Mouse (Mus musculus): ENCODE data around the gene Ptprg. TPM values are rescaled to one million over a fixed set of nuclear protein-coding genes. Genes with fewer than 3 reads are reported as not detected.
A peak's percentile ranks its signal among the peaks of the same experiment; 100 is the strongest.

Gene Ptprg
- polyA plus RNA-seq, 1 experiment from 2014 or later, result 27.1 TPM

DNA sequence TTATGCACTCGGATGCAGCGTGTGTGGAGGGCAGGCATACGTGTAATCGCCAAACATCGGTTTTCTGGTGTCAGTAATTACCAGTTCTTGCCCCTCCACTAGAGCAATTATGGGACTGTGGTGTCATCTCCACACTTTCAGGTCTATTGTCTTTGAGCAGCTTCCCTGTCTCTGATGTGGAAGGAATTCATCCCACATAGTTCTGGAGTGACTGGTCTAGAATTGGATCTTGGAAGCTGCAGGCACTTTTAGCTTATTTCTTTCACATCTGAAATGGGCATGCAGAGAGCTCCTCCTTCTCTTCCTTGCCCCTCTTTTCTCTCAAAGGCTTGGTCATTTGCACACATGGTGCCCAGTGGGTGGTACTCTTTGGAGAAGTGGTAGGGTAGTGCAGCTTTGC is 363.9 kb downstream of the Ptprg start:
- H3K9me3 ChIP-seq (replicated peaks; ENCODE audit: control insufficient read depth, low read length), result no peaks in the 10 kb centered on the region
- no peak overlapping the region for H3K4me2 ChIP-seq (ENCODE audit: low read length)
- no peak for ATAC-seq
- no peak overlapping the region for H3K4me3 ChIP-seq (ENCODE audit: low read depth, low read length)
- H3K27me3 ChIP-seq (replicated peaks; ENCODE audit: control insufficient read depth, insufficient read depth, low read length), result no peaks in the 10 kb centered on the region
- no peak overlapping the region for H3K27ac ChIP-seq (ENCODE audit: low read depth, low read length)
- H3K36me3 ChIP-seq (ENCODE audit: control insufficient read depth, insufficient read depth, low read length), result no peaks in the 10 kb centered on the region
- WGBS, result 88% methylated on average over 5 of the region's 5 CpGs
- DNase-seq (ENCODE audit: low spot score), result no peak
- no peaks in the 10 kb centered on the region for H3K4me1 ChIP-seq (ENCODE audit: control insufficient read depth, insufficient read depth, low read length)
- H3K9ac ChIP-seq (ENCODE audit: low read length), result no peak overlapping the region

DNA sequence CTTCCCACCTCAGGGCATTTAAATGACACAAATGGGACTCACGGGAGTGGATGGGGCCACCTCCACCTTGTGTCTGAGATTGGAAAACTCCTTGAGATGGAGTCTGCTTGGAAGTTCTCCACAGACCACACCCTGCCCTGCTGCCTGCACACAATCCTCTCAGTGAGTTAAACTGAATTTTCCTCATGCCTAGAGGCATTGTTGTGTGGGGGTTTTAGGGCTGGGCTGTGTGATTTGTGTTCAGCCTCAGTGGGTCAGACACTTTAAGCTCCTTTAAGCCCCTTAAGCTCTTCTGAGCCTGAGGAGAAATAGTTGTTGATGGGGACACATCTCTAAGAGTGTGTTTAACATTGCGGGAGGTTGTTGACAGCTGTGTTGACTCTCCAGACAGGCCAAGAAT is 375.2 kb downstream of the Ptprg start:
- H3K27me3 ChIP-seq (replicated peaks; ENCODE audit: control insufficient read depth, insufficient read depth, low read length), result no peaks in the 10 kb centered on the region
- H3K27ac ChIP-seq (ENCODE audit: low read depth, low read length), result no peak overlapping the region
- DNase-seq (ENCODE audit: low spot score) (no peak), ATAC-seq (no peak)
- H3K4me1 ChIP-seq (ENCODE audit: control insufficient read depth, insufficient read depth, low read length), result no peaks in the 10 kb centered on the region
- no peaks in the 10 kb centered on the region for H3K36me3 ChIP-seq (ENCODE audit: control insufficient read depth, insufficient read depth, low read length)
- no peak overlapping the region for H3K4me2 ChIP-seq (ENCODE audit: low read length)
- no peak overlapping the region for H3K4me3 ChIP-seq (ENCODE audit: low read depth, low read length)
- no peaks in the 10 kb centered on the region for H3K9me3 ChIP-seq (replicated peaks; ENCODE audit: control insufficient read depth, low read length)
- no peak overlapping the region for H3K9ac ChIP-seq (ENCODE audit: low read length)
- WGBS, result 34% methylated on average over 2 of the region's 2 CpGs

DNA sequence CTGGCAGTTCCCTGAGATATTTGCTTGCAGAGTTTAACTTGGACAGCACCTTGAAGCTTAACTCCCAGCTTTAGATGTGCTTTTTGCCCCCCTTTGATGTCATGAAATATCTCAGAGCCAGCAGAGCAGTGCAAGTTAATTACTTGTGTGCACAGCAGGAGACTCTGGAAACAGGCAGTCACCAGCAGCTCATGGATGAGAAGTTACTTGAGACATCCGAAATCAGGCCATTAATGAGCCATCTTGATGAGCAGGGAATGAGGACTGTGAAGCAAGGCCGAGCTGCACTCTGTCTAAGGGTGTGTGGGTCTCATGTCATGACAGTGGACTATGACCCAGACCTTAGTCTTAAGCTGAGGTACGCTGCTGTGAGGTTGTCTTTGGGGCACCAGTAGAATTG is 379.2 kb downstream of the Ptprg start:
- Histone ChIP-seq H3K4me3 (ENCODE audit: low read depth, low read length) (no peak overlapping the region), H3K9me3 (replicated peaks; ENCODE audit: control insufficient read depth, low read length) (no peaks in the 10 kb centered on the region), H3K4me2 (ENCODE audit: low read length) (no peak overlapping the region), H3K9ac (ENCODE audit: low read length) (no peak overlapping the region), H3K36me3 (ENCODE audit: control insufficient read depth, insufficient read depth, low read length) (no peaks in the 10 kb centered on the region), H3K4me1 (ENCODE audit: control insufficient read depth, insufficient read depth, low read length) (no peaks in the 10 kb centered on the region), H3K27me3 (replicated peaks; ENCODE audit: control insufficient read depth, insufficient read depth, low read length) (no peaks in the 10 kb centered on the region), H3K27ac (ENCODE audit: low read depth, low read length) (no peak overlapping the region)
- 22% methylated on average over 3 of the region's 3 CpGs for WGBS
- DNase-seq (ENCODE audit: low spot score) (no peak), ATAC-seq (no peak)

DNA sequence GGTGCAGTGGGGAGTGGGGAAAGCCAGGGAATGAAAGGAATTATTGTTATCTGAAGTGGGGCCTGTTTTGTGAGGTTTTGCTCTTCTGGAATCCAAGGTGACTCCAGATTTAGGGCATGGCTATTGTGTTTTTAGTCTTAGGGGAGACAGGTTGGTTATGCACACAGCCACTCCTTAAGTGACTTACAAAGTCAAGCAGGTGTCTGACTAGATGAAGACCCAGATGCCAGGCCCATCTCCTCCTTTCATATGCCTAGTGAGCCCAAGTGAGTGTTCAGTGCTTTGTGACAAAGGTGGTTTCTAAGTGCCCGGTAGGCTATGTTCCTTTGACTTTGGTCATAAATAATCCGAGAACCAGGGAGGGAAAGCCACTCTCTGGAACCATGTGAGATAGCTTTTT is 381.2 kb downstream of the Ptprg start:
- ATAC-seq (no peak), DNase-seq (ENCODE audit: low spot score) (no peak)
- Histone ChIP-seq H3K9me3 (replicated peaks; ENCODE audit: control insufficient read depth, low read length) (no peaks in the 10 kb centered on the region), H3K9ac (ENCODE audit: low read length) (no peak overlapping the region), H3K27me3 (replicated peaks; ENCODE audit: control insufficient read depth, insufficient read depth, low read length) (no peaks in the 10 kb centered on the region), H3K27ac (ENCODE audit: low read depth, low read length) (no peak overlapping the region), H3K4me1 (ENCODE audit: control insufficient read depth, insufficient read depth, low read length) (no peaks in the 10 kb centered on the region), H3K36me3 (ENCODE audit: control insufficient read depth, insufficient read depth, low read length) (no peaks in the 10 kb centered on the region), H3K4me3 (ENCODE audit: low read depth, low read length) (no peak overlapping the region), H3K4me2 (ENCODE audit: low read length) (no peak overlapping the region)
- WGBS, result 81% methylated on average over 2 of the region's 2 CpGs

DNA sequence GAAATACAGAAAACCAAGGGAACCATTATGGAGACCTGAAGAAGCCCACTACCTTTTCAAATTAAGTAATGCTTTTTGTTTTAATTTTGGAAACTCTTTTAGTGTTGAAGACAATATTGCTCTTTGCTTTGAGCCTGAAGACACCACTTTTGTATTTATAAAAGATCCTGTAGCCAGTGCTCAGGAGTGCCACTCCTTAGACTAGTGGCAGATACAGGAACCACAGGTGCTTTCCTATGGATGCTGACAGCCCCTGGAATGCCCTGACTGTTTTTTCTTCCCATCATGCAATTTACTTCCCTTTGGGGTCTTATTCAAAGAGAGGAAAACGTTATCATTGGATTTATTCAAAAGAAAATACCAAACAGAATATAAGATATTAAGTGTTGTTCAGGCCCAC is 381.9 kb downstream of the Ptprg start:
- peak; percentile 27 for DNase-seq (ENCODE audit: low spot score)
- no peak overlapping the region for H3K4me2 ChIP-seq (ENCODE audit: low read length)

DNA sequence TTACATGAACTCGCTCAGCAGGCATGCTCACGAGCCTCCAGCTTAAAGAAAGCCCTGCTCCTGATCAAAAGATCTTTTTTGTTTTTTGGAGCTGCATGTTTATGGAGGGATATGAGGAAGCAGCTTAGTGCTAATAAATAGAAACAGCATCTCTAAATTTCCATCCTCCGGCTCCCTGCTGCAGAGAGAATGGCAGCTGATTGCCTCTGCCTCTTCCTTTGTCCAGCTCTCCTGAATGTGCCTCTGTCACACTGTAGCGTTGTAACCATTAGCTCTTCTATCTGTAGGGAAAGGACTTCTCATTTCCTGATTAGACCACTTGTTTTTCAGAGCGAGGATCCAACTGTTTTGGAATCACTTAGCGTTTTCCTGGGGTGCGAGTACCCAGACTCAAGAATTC is 382.4 kb downstream of the Ptprg start:
- H3K4me2 ChIP-seq (ENCODE audit: low read length), result no peak overlapping the region
- H3K4me1 ChIP-seq (ENCODE audit: control insufficient read depth, insufficient read depth, low read length), result no peaks in the 10 kb centered on the region
- 65% methylated on average over 7 of the region's 7 CpGs for WGBS
- H3K9me3 ChIP-seq (replicated peaks; ENCODE audit: control insufficient read depth, low read length), result no peaks in the 10 kb centered on the region
- DNase-seq (ENCODE audit: low spot score), result no peak
- no peak for ATAC-seq
- no peaks in the 10 kb centered on the region for H3K36me3 ChIP-seq (ENCODE audit: control insufficient read depth, insufficient read depth, low read length)
- H3K27ac ChIP-seq (ENCODE audit: low read depth, low read length), result no peak overlapping the region
- H3K4me3 ChIP-seq (ENCODE audit: low read depth, low read length), result no peak overlapping the region
- H3K27me3 ChIP-seq (replicated peaks; ENCODE audit: control insufficient read depth, insufficient read depth, low read length), result no peaks in the 10 kb centered on the region
- no peak overlapping the region for H3K9ac ChIP-seq (ENCODE audit: low read length)

More for the DNA sequence above, 381.9 kb downstream of the Ptprg start:
- H3K4me3 ChIP-seq (ENCODE audit: low read depth, low read length), result no peak overlapping the region
- H3K9me3 ChIP-seq (replicated peaks; ENCODE audit: control insufficient read depth, low read length), result no peaks in the 10 kb centered on the region
- H3K4me1 ChIP-seq (ENCODE audit: control insufficient read depth, insufficient read depth, low read length), result no peaks in the 10 kb centered on the region
- ATAC-seq, result no peak
- H3K27ac ChIP-seq (ENCODE audit: low read depth, low read length), result no peak overlapping the region
- no peaks in the 10 kb centered on the region for H3K36me3 ChIP-seq (ENCODE audit: control insufficient read depth, insufficient read depth, low read length)
- H3K9ac ChIP-seq (ENCODE audit: low read length), result no peak overlapping the region
- H3K27me3 ChIP-seq (replicated peaks; ENCODE audit: control insufficient read depth, insufficient read depth, low read length), result no peaks in the 10 kb centered on the region
- 22% methylated on average over 1 of the region's 1 CpGs for WGBS

DNA sequence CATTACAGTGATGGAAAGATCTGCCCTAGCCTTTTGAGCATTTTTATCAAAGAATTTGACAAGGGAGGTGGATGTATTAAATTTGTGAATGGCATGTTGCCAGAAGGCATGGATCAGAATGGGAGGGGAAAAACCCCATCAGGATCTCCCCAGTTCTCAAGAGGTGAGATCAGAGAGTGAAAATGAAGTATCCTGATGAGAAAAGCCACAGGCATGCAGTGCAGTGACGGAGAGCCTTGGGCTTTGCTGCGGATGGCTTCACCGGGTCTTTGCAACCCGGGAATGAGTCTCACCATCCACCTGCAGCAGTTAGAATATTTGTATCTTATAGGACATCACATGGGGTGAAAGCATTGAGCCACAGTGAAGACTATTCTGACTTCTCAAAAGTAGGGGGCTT is 385.6 kb downstream of the Ptprg start:
- no peak overlapping the region for H3K27ac ChIP-seq (ENCODE audit: low read depth, low read length)
- H3K4me2 ChIP-seq (ENCODE audit: low read length), result no peak overlapping the region
- no peaks in the 10 kb centered on the region for H3K27me3 ChIP-seq (replicated peaks; ENCODE audit: control insufficient read depth, insufficient read depth, low read length)
- H3K4me3 ChIP-seq (ENCODE audit: low read depth, low read length), result no peak overlapping the region
- WGBS, result 88% methylated on average over 4 of the region's 4 CpGs
- ATAC-seq (no peak), DNase-seq (ENCODE audit: low spot score) (no peak)
- no peaks in the 10 kb centered on the region for H3K36me3 ChIP-seq (ENCODE audit: control insufficient read depth, insufficient read depth, low read length)
- no peak overlapping the region for H3K9ac ChIP-seq (ENCODE audit: low read length)
- H3K4me1 ChIP-seq (ENCODE audit: control insufficient read depth, insufficient read depth, low read length), result no peaks in the 10 kb centered on the region
- no peaks in the 10 kb centered on the region for H3K9me3 ChIP-seq (replicated peaks; ENCODE audit: control insufficient read depth, low read length)

DNA sequence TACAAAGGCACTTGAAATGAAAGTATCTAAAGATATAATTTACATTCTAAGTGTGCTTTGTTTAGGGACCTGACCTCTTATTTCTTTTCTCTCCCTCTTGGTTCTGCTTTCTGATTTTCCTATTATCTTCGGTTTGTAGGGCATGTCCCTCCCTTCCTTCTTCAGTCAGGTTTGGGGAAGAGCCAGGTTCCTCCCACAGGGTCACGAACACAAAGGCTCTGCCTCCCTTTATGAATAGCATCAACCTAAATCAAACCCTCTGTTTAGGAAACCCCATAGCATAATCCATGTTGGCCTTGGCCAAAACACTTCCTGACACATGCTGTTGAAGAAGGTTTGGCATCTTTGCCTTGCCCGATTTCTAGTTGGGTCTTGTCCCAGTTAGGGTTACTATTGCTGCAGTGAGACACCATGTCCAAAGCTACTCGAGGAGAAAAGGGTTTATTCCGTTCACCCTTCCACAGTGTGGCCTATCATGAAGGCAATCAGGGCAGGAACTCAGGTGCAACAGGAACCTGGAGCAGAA is 388.7 kb downstream of the Ptprg start:
- Histone ChIP-seq H3K27ac (ENCODE audit: low read depth, low read length) (no peak overlapping the region), H3K9ac (ENCODE audit: low read length) (no peak overlapping the region), H3K36me3 (ENCODE audit: control insufficient read depth, insufficient read depth, low read length) (no peaks in the 10 kb centered on the region), H3K27me3 (replicated peaks; ENCODE audit: control insufficient read depth, insufficient read depth, low read length) (no peaks in the 10 kb centered on the region), H3K4me2 (ENCODE audit: low read length) (no peak overlapping the region), H3K4me1 (ENCODE audit: control insufficient read depth, insufficient read depth, low read length) (no peaks in the 10 kb centered on the region), H3K4me3 (ENCODE audit: low read depth, low read length) (no peak overlapping the region), H3K9me3 (replicated peaks; ENCODE audit: control insufficient read depth, low read length) (no peaks in the 10 kb centered on the region)
- no peak for DNase-seq (ENCODE audit: low spot score)
- ATAC-seq, result no peak
- 54% methylated on average over 5 of the region's 5 CpGs for WGBS

DNA sequence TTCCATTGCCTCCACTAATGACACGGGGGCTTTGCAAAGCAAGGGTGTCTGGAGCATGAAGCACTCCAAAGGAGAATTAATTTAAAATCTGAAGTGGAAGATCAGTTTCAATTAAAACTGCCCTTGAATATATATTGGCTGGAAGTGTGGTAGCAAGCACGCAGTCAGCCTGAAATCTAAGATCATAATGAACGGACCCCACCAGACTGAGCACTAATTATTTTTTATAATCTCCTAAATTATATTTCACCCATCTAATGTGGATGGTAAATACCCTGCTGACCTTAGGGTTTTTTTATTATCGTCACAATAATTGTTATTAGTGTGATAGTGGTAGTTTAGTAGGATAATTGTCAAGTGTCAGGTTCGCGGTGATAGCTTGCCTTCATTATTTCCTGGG is 397.0 kb downstream of the Ptprg start:
- Histone ChIP-seq H3K9ac (ENCODE audit: low read length) (no peak overlapping the region), H3K36me3 (ENCODE audit: control insufficient read depth, insufficient read depth, low read length) (peaks cover 3% of the 10 kb centered on the region; the same call in 1 of the 2 replicates), H3K4me1 (ENCODE audit: control insufficient read depth, insufficient read depth, low read length) (no peaks in the 10 kb centered on the region), H3K27ac (ENCODE audit: low read depth, low read length) (no peak overlapping the region), H3K27me3 (replicated peaks; ENCODE audit: control insufficient read depth, insufficient read depth, low read length) (0 out of 2 replicates have a peak, but pooled peaks cover 6% of the 10 kb centered on the region), H3K9me3 (replicated peaks; ENCODE audit: control insufficient read depth, low read length) (no peaks in the 10 kb centered on the region), H3K4me2 (ENCODE audit: low read length) (no peak overlapping the region), H3K4me3 (ENCODE audit: low read depth, low read length) (no peak overlapping the region)
- WGBS, result 87% methylated on average over 6 of the region's 6 CpGs
- DNase-seq (ENCODE audit: low spot score) (no peak), ATAC-seq (no peak)

Measured in forebrain, embryonic 14.5 days (tissue).